Mouse (Mus musculus) neural tube, embryonic 11.5 days (tissue): ENCODE data around the gene Stxbp4. TPM values are rescaled to one million over a fixed set of nuclear protein-coding genes. Genes with fewer than 3 reads are reported as not detected.

ENCODE experiments used
- ATAC-seq: fragments of 200-750 bp; cut with Nextera tagmentation; 2 replicates; pipeline ENCODE4 v1.8.0; 2017; ENCODE audit warnings: moderate number of reproducible peaks, mild to moderate bottlenecking, moderate TSS enrichment, moderate library complexity; ENCODE audit not compliant: insufficient read depth, low FRiP score, low TSS enrichment
- DNase-seq: peaks from one replicate; pipeline ENCODE4 v3.0.0-alpha.2; 2015; ENCODE audit warnings: low spot score
- H3K27ac ChIP-seq: fragments of 300-500 bp; sonication (generic); 2 replicates; pipeline ENCODE4 v1.5.1; 2014; ENCODE audit warnings: low read depth, mild to moderate bottlenecking, low read length
- H3K27me3 ChIP-seq: fragments of 300-500 bp; sonication (generic); 2 replicates; pipeline ENCODE4 v1.6.1; 2014; ENCODE audit warnings: mild to moderate bottlenecking, low read length, mixed read lengths; ENCODE audit not compliant: control insufficient read depth, insufficient read depth
- H3K36me3 ChIP-seq: fragments of 300-500 bp; sonication (generic); 2 replicates; pipeline ENCODE4 v1.6.1; 2014; ENCODE audit warnings: mild to moderate bottlenecking, low read length, moderate library complexity, mixed read lengths; ENCODE audit not compliant: control insufficient read depth, insufficient read depth
- H3K4me1 ChIP-seq: fragments of 300-500 bp; sonication (generic); 2 replicates; pipeline ENCODE4 v1.6.1; 2014; ENCODE audit warnings: low read length, mixed read lengths; ENCODE audit not compliant: control insufficient read depth, insufficient read depth
- H3K4me2 ChIP-seq: fragments of 300-500 bp; sonication (generic); 2 replicates; pipeline ENCODE4 v1.6.1; 2014; ENCODE audit warnings: low read depth, mild to moderate bottlenecking, moderate library complexity
- H3K4me3 ChIP-seq: fragments of 300-500 bp; sonication (generic); 2 replicates; pipeline ENCODE4 v1.5.1; 2014; ENCODE audit warnings: low read depth, low read length
- H3K9ac ChIP-seq: fragments of 300-500 bp; sonication (generic); 2 replicates; pipeline ENCODE4 v1.6.1; 2014; ENCODE audit warnings: mild to moderate bottlenecking, low read length
- H3K9me3 ChIP-seq: fragments of 300-500 bp; sonication (generic); 2 replicates; pipeline ENCODE4 v1.6.1; 2016; ENCODE audit warnings: low read length; ENCODE audit not compliant: control insufficient read depth
- WGBS: fragments of 180-500 bp; shearing (Covaris S2); extraction: QIAGEN DNeasy Blood & Tissue Kit; methylation state at CpG from one replicate; pipeline ENCODE4 v1.1.7; 2014; 5-methylcytosine and 5-hydroxymethylcytosine counted together
- polyA plus RNA-seq: library from polyadenylated mRNA; unstranded; fragments of >200 nt; fragmentation: Nextera tagmentation; extraction: Ambion mirVana; gene quantifications from 2 replicates; pipeline ENCODE4 v1.2.1, GENCODE M21; 2014

Gene Stxbp4
- polyA plus RNA-seq, 1 experiment from 2014 or later, result 36.1 TPM

GRCm38 (mm10) chr11:90663052-90663451 is 25.2 kb upstream of the Stxbp4 start:
- 65% methylated on average over 3 of the region's 3 CpGs for WGBS
- Histone ChIP-seq H3K4me1 (peaks cover 18% of the 10 kb centered on the region), H3K27me3 (no peaks in the 10 kb centered on the region), H3K9me3 (no peaks in the 10 kb centered on the region), H3K9ac (no peak overlapping the region), H3K4me3 (no peak overlapping the region), H3K27ac (no peak overlapping the region), H3K36me3 (no peaks in the 10 kb centered on the region), H3K4me2 (no peak overlapping the region)
- DNase-seq (no peak), ATAC-seq (no peak)

- Histone ChIP-seq H3K36me3 (peaks cover 2% of the 10 kb centered on the region; the same call in 1 of the 2 replicates), H3K27me3 (no peaks in the 10 kb centered on the region), H3K9me3 (no peaks in the 10 kb centered on the region), H3K4me3 (no peak overlapping the region), H3K4me1 (peaks cover 18% of the 10 kb centered on the region), H3K4me2 (no peak overlapping the region), H3K9ac (no peak overlapping the region), H3K27ac (no peak overlapping the region)
- ATAC-seq (no peak), DNase-seq (no peak)
- WGBS, result 81% methylated on average over 4 of the region's 4 CpGs
Observed at GRCm38 (mm10) chr11:90660662-90661061, 22.8 kb upstream of the Stxbp4 start.

GRCm38 (mm10) chr11:90657527-90657926 is 19.6 kb upstream of the Stxbp4 start:
- H3K27ac ChIP-seq, result no peak overlapping the region
- no peak overlapping the region for H3K9ac ChIP-seq
- no peak for ATAC-seq
- no peaks in the 10 kb centered on the region for H3K9me3 ChIP-seq
- no peak overlapping the region for H3K4me3 ChIP-seq
- H3K27me3 ChIP-seq, result no peaks in the 10 kb centered on the region
- no peak for DNase-seq
- H3K4me1 ChIP-seq, result no peaks in the 10 kb centered on the region
- 95% methylated on average over 12 of the region's 12 CpGs for WGBS
- H3K4me2 ChIP-seq, result no peak overlapping the region
- H3K36me3 ChIP-seq, result peaks cover 3% of the 10 kb centered on the region; the same call in 1 of the 2 replicates

GRCm38 (mm10) chr11:90652603-90653002 is 14.7 kb upstream of the Stxbp4 start:
- WGBS, result 94% methylated on average over 4 of the region's 4 CpGs
- ATAC-seq, result no peak
- Histone ChIP-seq H3K9ac (no peak overlapping the region), H3K4me1 (no peaks in the 10 kb centered on the region), H3K4me3 (no peak overlapping the region), H3K9me3 (no peaks in the 10 kb centered on the region), H3K27ac (no peak overlapping the region), H3K36me3 (peaks cover 3% of the 10 kb centered on the region; the same call in 1 of the 2 replicates), H3K27me3 (no peaks in the 10 kb centered on the region), H3K4me2 (no peak overlapping the region)
- DNase-seq, result no peak

- Histone ChIP-seq H3K36me3 (peaks cover 5% of the 10 kb centered on the region), H3K4me3 (no peak overlapping the region), H3K9me3 (no peaks in the 10 kb centered on the region), H3K4me2 (no peak overlapping the region), H3K4me1 (no peaks in the 10 kb centered on the region), H3K9ac (no peak overlapping the region), H3K27ac (no peak overlapping the region), H3K27me3 (no peaks in the 10 kb centered on the region)
- WGBS, result 85% methylated on average over 9 of the region's 9 CpGs
- DNase-seq (no peak), ATAC-seq (no peak)
Observed at GRCm38 (mm10) chr11:90650231-90650885, 12.5 kb upstream of the Stxbp4 start.

- H3K4me1 ChIP-seq, result no peaks in the 10 kb centered on the region
- no peak overlapping the region for H3K9ac ChIP-seq
- peaks cover 5% of the 10 kb centered on the region for H3K36me3 ChIP-seq
- WGBS, result 93% methylated on average over 6 of the region's 6 CpGs
- ATAC-seq (no peak), DNase-seq (no peak)
- H3K27ac ChIP-seq, result no peak overlapping the region
- no peaks in the 10 kb centered on the region for H3K27me3 ChIP-seq
- H3K4me3 ChIP-seq, result no peak overlapping the region
- H3K9me3 ChIP-seq, result no peaks in the 10 kb centered on the region
- no peak overlapping the region for H3K4me2 ChIP-seq
Observed at GRCm38 (mm10) chr11:90649777-90650176, 11.9 kb upstream of the Stxbp4 start.

GRCm38 (mm10) chr11:90638312-90638830 is 487 bp upstream of the Stxbp4 start:
- Histone ChIP-seq H3K27ac (peak overlapping the region; percentile 89), H3K4me3 (peak overlapping the region; percentile 94), H3K36me3 (no peaks in the 10 kb centered on the region; the same call in 1 of the 2 replicates), H3K9ac (peak overlapping the region; percentile 98), H3K4me2 (peak overlapping the region; percentile 56), H3K27me3 (no peaks in the 10 kb centered on the region), H3K9me3 (no peaks in the 10 kb centered on the region), H3K4me1 (0 out of 2 replicates have a peak, but pooled peaks cover 3% of the 10 kb centered on the region)
- no peak for DNase-seq
- ATAC-seq, result peak; percentile 10; the same call in 1 of the 2 replicates
- WGBS, result under 1% methylated on average over 46 of the region's 54 CpGs

GRCm38 (mm10) chr11:90634661-90635060 is 3.2 kb downstream of the Stxbp4 start:
- Histone ChIP-seq H3K27me3 (no peaks in the 10 kb centered on the region), H3K4me2 (no peak overlapping the region), H3K27ac (no peak overlapping the region), H3K36me3 (no peaks in the 10 kb centered on the region), H3K4me3 (no peak overlapping the region), H3K9me3 (no peaks in the 10 kb centered on the region), H3K9ac (no peak overlapping the region), H3K4me1 (0 out of 2 replicates have a peak, but pooled peaks cover 2% of the 10 kb centered on the region)
- 90% methylated on average over 3 of the region's 3 CpGs for WGBS
- ATAC-seq (no peak), DNase-seq (no peak)

- H3K36me3 ChIP-seq, result no peaks in the 10 kb centered on the region
- no peaks in the 10 kb centered on the region for H3K27me3 ChIP-seq
- 78% methylated on average over 2 of the region's 2 CpGs for WGBS
- no peaks in the 10 kb centered on the region for H3K4me1 ChIP-seq
- DNase-seq (no peak), ATAC-seq (no peak)
- H3K27ac ChIP-seq, result no peak overlapping the region
- no peak overlapping the region for H3K4me2 ChIP-seq
- no peak overlapping the region for H3K4me3 ChIP-seq
- H3K9me3 ChIP-seq, result no peaks in the 10 kb centered on the region
- no peak overlapping the region for H3K9ac ChIP-seq
Observed at GRCm38 (mm10) chr11:90632480-90632879, 5.4 kb downstream of the Stxbp4 start.
